Mouse (Mus musculus): ENCODE results near the gene Kat7. TPM values are rescaled to one million over a fixed set of nuclear protein-coding genes. Genes with fewer than 3 reads are reported as not detected.

The Kat7 gene
- total RNA-seq, 1 experiment from 2014 or later: 90.4 TPM

Other genes with a start within 250 kb of the Kat7 start
- gene Itga3, start 233.4 kb downstream of the Kat7 start, total RNA-seq (2017): 2.5 and 4.6 TPM in 2 replicates
- 0.25 TPM in 1 of 2 replicates, not detected in the other for gene Dlx3, start 190.1 kb downstream of the Kat7 start, total RNA-seq (2017)
- not detected in 2 replicates for gene Dlx4, start 164.0 kb downstream of the Kat7 start, total RNA-seq (2017)
- gene Tac4, start 48.7 kb downstream of the Kat7 start, total RNA-seq (2017): 0.56 TPM in 1 of 2 replicates, not detected in the other
- 84.4 and 149 TPM in 2 replicates for gene Fam117a, start 26.8 kb upstream of the Kat7 start, total RNA-seq (2017)
- 35.8 and 44.6 TPM in 2 replicates for gene Slc35b1, start 74.4 kb upstream of the Kat7 start, total RNA-seq (2017)
- gene Spop, start 103.8 kb upstream of the Kat7 start, total RNA-seq (2017): 60.5 and 62.5 TPM in 2 replicates
- gene Nxph3, start 204.3 kb upstream of the Kat7 start, total RNA-seq (2017): not detected in 2 replicates

Data from hematopoietic stem cell, adult 5-6 weeks (primary cell).